In genomic region chr19:31795485-31796046, GRCm38 (mm10) we compare ENCODE assay signal across 13 mouse cellular contexts. TPM values are rescaled to one million over a fixed set of nuclear protein-coding genes. Genes with fewer than 3 reads are reported as not detected.
DNase-seq lines count a peak whose midpoint lies in the region; ATAC-seq lines count a peak whose summit lies in the region.
"Had no signal": no experiment of that assay in that cellular context is flagged by ENCODE, and none has a peak within 500 bp of the region (broad histone marks: within the 10 kb centered on the region; RNA-seq: fewer than 3 reads in every experiment).

No protein-coding gene starts in this region.

- H3K27ac ChIP-seq in neural tube, embryonic 15.5 days (replicated peaks): no peak overlapping the region
- H3K27ac ChIP-seq: left cerebral cortex, adult 2 months; neural tube, embryonic 13.5 days had no signal

- DNase-seq in gastrocnemius, postnatal 10 days: peak; percentile 10
- no peak for DNase-seq in gastrocnemius, adult 18-20 months (ENCODE audit: low spot score)
- peak; percentile 4 to 20 for DNase-seq in layer of hippocampus, postnatal 14 days (ENCODE audit: low spot score in 2 of 2)
- DNase-seq in layer of hippocampus, adult 9-10 months (ENCODE audit: low spot score): no peak
- DNase-seq in NIH3T3 (ENCODE audit: low read depth): peak; percentile 9
- DNase-seq in heart, postnatal 10 days: peak; percentile 69 to 79
- DNase-seq in adrenal gland, adult 18-20 months (ENCODE audit: low spot score in 2 of 2): no peak
- DNase-seq: kidney, adult 18-20 months; thymus, postnatal 36 days had no signal

- ATAC-seq in neural tube, embryonic 15.5 days (ENCODE audit: low FRiP score): no peak
- ATAC-seq: activated CD4-positive, CD25-positive, alpha-beta regulatory T cell, adult 4 months had no signal

- no peak overlapping the region for H3K4me2 ChIP-seq in neural tube, embryonic 15.5 days
- H3K4me2 ChIP-seq: neural tube, embryonic 13.5 days had no signal

- 47% methylated on average over 9 of the region's 9 CpGs for WGBS in neural tube, embryonic 15.5 days

- no peak overlapping the region for H3K9ac ChIP-seq in neural tube, embryonic 15.5 days (replicated peaks)
- H3K9ac ChIP-seq: neural tube, embryonic 13.5 days had no signal

- H3K4me1 ChIP-seq in neural tube, embryonic 15.5 days: no peaks in the 10 kb centered on the region
- H3K4me1 ChIP-seq: neural tube, embryonic 13.5 days had no signal

- H3K9me3 ChIP-seq in neural tube, embryonic 15.5 days (replicated peaks): no peaks in the 10 kb centered on the region
- H3K9me3 ChIP-seq: neural tube, embryonic 13.5 days had no signal

- H3K27me3 ChIP-seq in neural tube, embryonic 15.5 days (replicated peaks): no peaks in the 10 kb centered on the region
- H3K27me3 ChIP-seq: neural tube, embryonic 13.5 days had no signal

- intact Hi-C loops in heart, postnatal 10 days (cut with DNase I): no loop called here

- no peaks in the 10 kb centered on the region for H3K36me3 ChIP-seq in neural tube, embryonic 15.5 days
- H3K36me3 ChIP-seq: neural tube, embryonic 13.5 days had no signal

- no peak overlapping the region for H3K4me3 ChIP-seq in neural tube, embryonic 15.5 days (replicated peaks)
- H3K4me3 ChIP-seq: left cerebral cortex, adult 2 months; neural tube, embryonic 13.5 days had no signal

RNA-seq across cellular contexts. Expression of gene Prkg1, which starts 30.7 kb away (rescaled TPM):
- total RNA-seq in gastrocnemius, postnatal 10 days (2021): 10 to 100 TPM; 30.5 to 38.3 TPM
- 10 to 100 TPM; 24.4 to 39.7 TPM for total RNA-seq in gastrocnemius, adult 18-20 months (2021)
- 10 to 100 TPM; 21.9 to 23.4 TPM for total RNA-seq in layer of hippocampus, postnatal 14 days (2021)
- total RNA-seq in heart, postnatal 10 days (2021): 10 to 100 TPM; 20.8 to 25.6 TPM
- 7.8 and 8.1 TPM in 2 replicates for polyA plus RNA-seq in neural tube, embryonic 15.5 days (2015; fragmentation: Nextera tagmentation; extraction: Ambion mirVana)
- total RNA-seq in adrenal gland, adult 18-20 months (2021): 1 to 10 TPM; 6.3 to 6.4 TPM

Comparison
In these comparisons a context has a peak if more than half of its experiments do, and no peak if none do; other contexts are left out.
1. DNase-seq: peak in gastrocnemius, postnatal 10 days (single experiment), layer of hippocampus, postnatal 14 days (2 of 2), NIH3T3 (single experiment) and heart, postnatal 10 days (2 of 2); none in gastrocnemius, adult 18-20 months (single experiment), layer of hippocampus, adult 9-10 months (single experiment) and adrenal gland, adult 18-20 months (0 of 2).